Mouse (Mus musculus) embryo, embryonic 10 days (tissue): ENCODE data around the gene Mroh9.

Experiments used
- DNase-seq: peaks from one replicate; pipeline ENCODE4 v3.0.0-alpha.2; 2015; ENCODE audit warnings: low spot score

The Mroh9 gene

GRCm38 (mm10) chr1:163085570-163085969, at the start of gene Mroh9:
Gene Mroh9 (minus strand): TSS chr1:163085670.
- no peak for DNase-seq

- DNase-seq, result no peak
These were observed 44.5 kb upstream of the Mroh9 start for GRCm38 (mm10) chr1:163129976-163130375.

- peak; percentile 40 for DNase-seq
These were observed 43.8 kb upstream of the Mroh9 start for GRCm38 (mm10) chr1:163129129-163129900.

- no peak for DNase-seq
These were observed 40.9 kb upstream of the Mroh9 start for GRCm38 (mm10) chr1:163126175-163126881.

GRCm38 (mm10) chr1:163122414-163122813, 36.9 kb upstream of the Mroh9 start:
- DNase-seq, result no peak

- no peak for DNase-seq
These were observed 28.1 kb upstream of the Mroh9 start for GRCm38 (mm10) chr1:163113461-163114174.

GRCm38 (mm10) chr1:163112482-163113164, 27.2 kb upstream of the Mroh9 start:
- DNase-seq, result no peak

- no peak for DNase-seq
These were observed 19.5 kb upstream of the Mroh9 start for GRCm38 (mm10) chr1:163104960-163105359.

- DNase-seq, result peak; percentile 69
These were observed 6.1 kb upstream of the Mroh9 start for GRCm38 (mm10) chr1:163091438-163092155.

- DNase-seq, result peak; percentile 68
These were observed 15.0 kb downstream of the Mroh9 start for GRCm38 (mm10) chr1:163070502-163070901.

- no peak for DNase-seq
These were observed 25.1 kb downstream of the Mroh9 start for GRCm38 (mm10) chr1:163060381-163060780.

GRCm38 (mm10) chr1:163057363-163057762, 28.1 kb downstream of the Mroh9 start:
- peak; percentile 31 for DNase-seq

- no peak for DNase-seq
These were observed 29.8 kb downstream of the Mroh9 start for GRCm38 (mm10) chr1:163055629-163056028.

- DNase-seq, result no peak
These were observed 62.4 kb downstream of the Mroh9 start for GRCm38 (mm10) chr1:163023075-163023474.

- DNase-seq, result no peak
These were observed 76.2 kb downstream of the Mroh9 start for GRCm38 (mm10) chr1:163009220-163009619.

GRCm38 (mm10) chr1:163003496-163003895, 82.0 kb downstream of the Mroh9 start:
- DNase-seq, result no peak

- no peak for DNase-seq
These were observed 84.1 kb downstream of the Mroh9 start for GRCm38 (mm10) chr1:163001271-163001829.

- no peak for DNase-seq
These were observed 97.9 kb downstream of the Mroh9 start for GRCm38 (mm10) chr1:162987546-162987945.

- DNase-seq, result no peak
These were observed 98.7 kb downstream of the Mroh9 start for GRCm38 (mm10) chr1:162986777-162987176.

- no peak for DNase-seq
These were observed 99.2 kb downstream of the Mroh9 start for GRCm38 (mm10) chr1:162986121-162986748.

- no peak for DNase-seq
These were observed 101.0 kb downstream of the Mroh9 start, which contains the start of gene Fmo3 for GRCm38 (mm10) chr1:162984428-162984827. Gene Fmo3 (minus strand): TSS chr1:162984528.
